Mouse (Mus musculus): ENCODE measurements at regions not wholly inside any gene's neighbourhood (a gene's known extent, or its start where the extent isn't known, plus 50 kb on each side); places are given as distances from the start of the nearest gene placed in this dataset.

GRCm38 (mm10) chr5:85403519-85403918, 661.9 kb downstream of the Cenpc1 start:
- no peak for DNase-seq (ENCODE audit: low read depth, low spot score)

GRCm38 (mm10) chr5:85360427-85360826, 705.0 kb downstream of the Cenpc1 start:
- no peak for DNase-seq (ENCODE audit: low read depth, low spot score)

GRCm38 (mm10) chr5:85346762-85347161, 718.6 kb downstream of the Cenpc1 start:
- DNase-seq (ENCODE audit: low read depth, low spot score): no peak

GRCm38 (mm10) chr5:85346066-85346649, 719.2 kb downstream of the Cenpc1 start:
- no peak for DNase-seq (ENCODE audit: low read depth, low spot score)

- DNase-seq (ENCODE audit: low read depth, low spot score): no peak
Measured at GRCm38 (mm10) chr5:85341383-85341782, 724.0 kb downstream of the Cenpc1 start.

- peak; percentile 12 for DNase-seq (ENCODE audit: low read depth, low spot score)
Measured at GRCm38 (mm10) chr5:85337643-85338458, 727.5 kb downstream of the Cenpc1 start.

- DNase-seq (ENCODE audit: low read depth, low spot score): no peak
Measured at GRCm38 (mm10) chr5:85336944-85337343, 728.4 kb downstream of the Cenpc1 start.
